Mouse (Mus musculus) small intestine, adult 2 months (tissue): ENCODE results near the gene Evi2a.

Experiments
- CTCF ChIP-seq: fragments of 200-500 bp; IDR thresholded peaks from 2 replicates; pipeline ENCODE4 v1.5.1; 2012; ENCODE audit warnings: low read depth, mild to moderate bottlenecking, control low read depth, inconsistent platforms, low read length, moderate library complexity, mixed read lengths; ENCODE audit not compliant: insufficient replicate concordance, insufficient read length; ENCODE audit errors: extremely low read depth
- POLR2A ChIP-seq: fragments of 200-500 bp; IDR thresholded peaks from 2 replicates; pipeline ENCODE4 v1.6.1; 2012; ENCODE audit warnings: low read depth, mild to moderate bottlenecking, control low read depth, inconsistent platforms, low read length, moderate library complexity

- TF ChIP-seq CTCF: peak; percentile 64; the same call in 1 of the 2 replicates
- no peak for TF ChIP-seq POLR2A
These were observed 47.3 kb upstream of the Evi2a start for GRCm38 (mm10) chr11:79577741-79578140.
